Comparison of ENCODE assay signal across 22 mouse cellular contexts in the genomic region with DNA sequence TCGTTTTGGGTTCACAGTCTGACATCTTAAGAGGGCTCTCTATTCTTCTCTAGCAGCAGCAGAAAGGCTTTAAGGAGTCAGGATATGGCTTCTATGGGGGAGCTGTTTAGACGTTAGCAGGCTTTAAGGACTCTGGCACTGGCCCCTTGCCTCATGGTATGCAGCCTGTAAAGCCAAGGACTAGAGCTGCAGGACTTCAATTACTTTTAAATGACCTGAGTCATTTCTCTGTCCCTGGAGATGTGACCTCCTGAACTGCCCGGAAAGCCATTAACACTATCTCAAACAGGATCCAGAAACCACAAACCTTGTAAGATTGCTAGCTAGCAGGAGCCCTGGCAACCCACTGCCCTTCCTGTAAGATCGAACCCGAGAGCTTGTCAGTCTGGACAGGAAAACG.
A peak's percentile ranks its signal among the peaks of the same experiment; 100 is the strongest.
DNase-seq lines count a peak whose midpoint lies in the region; ATAC-seq and TF ChIP-seq lines count a peak whose summit lies in the region.
"Had no signal": no experiment of that assay in that cellular context is flagged by ENCODE, and none has a peak within 500 bp of the region (broad histone marks: within the 10 kb centered on the region; RNA-seq: fewer than 3 reads in every experiment).

No protein-coding gene starts in this region.

- TF ChIP-seq CTCF in hindbrain, postnatal 0 days (IDR thresholded peaks at IDR 0.05; ENCODE audit: low read depth) = no peak

- no peak for ATAC-seq in hindbrain, postnatal 0 days
- no peak for ATAC-seq in frontal cortex, adult (ENCODE audit: low TSS enrichment)
- ATAC-seq: inflammation-experienced regulatory T-cells, adult 6 months; liver, embryonic 12.5 days had no signal

- peak; percentile 46 for DNase-seq in hindbrain, embryonic 10.5 days (ENCODE audit: low spot score)
- no peak for DNase-seq in hindbrain, postnatal 0 days (ENCODE audit: low spot score)
- DNase-seq in 3134 (ENCODE audit: extremely low read depth, insufficient read length, low spot score) = peak; percentile 49
- peak; percentile 63 for DNase-seq in embryo, embryonic 11 days
- peak; percentile 53 for DNase-seq in limb, embryonic 10.5 days (ENCODE audit: low spot score)
- DNase-seq in cerebellum, adult 18-20 months = no peak
- DNase-seq in cerebellum, postnatal 36 days = no peak
- DNase-seq: adrenal gland, postnatal 36 days; cerebellum, adult 2 months; gastrocnemius, postnatal 14 days; heart, postnatal 4 days; kidney, adult 9 months; lung, adult 2 months; lung, postnatal 4 days; right cerebral cortex, postnatal 25 days; thymus, adult 2 months had no signal

- no peak overlapping the region for H3K27ac ChIP-seq in hindbrain, embryonic 10.5 days
- H3K27ac ChIP-seq in hindbrain, postnatal 0 days = no peak overlapping the region
- no peak overlapping the region for H3K27ac ChIP-seq in limb, embryonic 10.5 days
- H3K27ac ChIP-seq: heart, embryonic 15.5 days; liver, embryonic 12.5 days; midbrain, embryonic 10.5 days had no signal

- no peak overlapping the region for H3K4me2 ChIP-seq in hindbrain, postnatal 0 days (ENCODE audit: low read depth, low read length)
- H3K4me2 ChIP-seq: heart, embryonic 15.5 days; liver, embryonic 12.5 days had no signal

- H3K4me1 ChIP-seq in hindbrain, embryonic 10.5 days (replicated peaks) = peaks cover 20% of the 10 kb centered on the region
- H3K4me1 ChIP-seq in hindbrain, postnatal 0 days (ENCODE audit: insufficient read depth, low read length) = no peaks in the 10 kb centered on the region
- peaks cover 45% of the 10 kb centered on the region for H3K4me1 ChIP-seq in limb, embryonic 10.5 days
- H3K4me1 ChIP-seq: heart, embryonic 15.5 days; liver, embryonic 12.5 days had no signal

- no peak overlapping the region for H3K9ac ChIP-seq in hindbrain, postnatal 0 days (replicated peaks; ENCODE audit: low read length)
- H3K9ac ChIP-seq: heart, embryonic 15.5 days; liver, embryonic 12.5 days had no signal

- no peaks in the 10 kb centered on the region for H3K9me3 ChIP-seq in hindbrain, embryonic 10.5 days
- H3K9me3 ChIP-seq in hindbrain, postnatal 0 days (ENCODE audit: low read length) = no peaks in the 10 kb centered on the region
- no peaks in the 10 kb centered on the region for H3K9me3 ChIP-seq in limb, embryonic 10.5 days (replicated peaks)
- H3K9me3 ChIP-seq: heart, embryonic 15.5 days; liver, embryonic 12.5 days; midbrain, embryonic 10.5 days had no signal

- H3K4me3 ChIP-seq in hindbrain, embryonic 10.5 days = no peak overlapping the region
- no peak overlapping the region for H3K4me3 ChIP-seq in hindbrain, postnatal 0 days (ENCODE audit: low read length)
- H3K4me3 ChIP-seq in limb, embryonic 10.5 days = no peak overlapping the region
- H3K4me3 ChIP-seq: heart, embryonic 15.5 days; liver, embryonic 12.5 days; midbrain, embryonic 10.5 days had no signal

- H3K27me3 ChIP-seq in hindbrain, embryonic 10.5 days (ENCODE audit: insufficient read depth, poor library complexity, severe bottlenecking) = no peaks in the 10 kb centered on the region
- no peaks in the 10 kb centered on the region for H3K27me3 ChIP-seq in hindbrain, postnatal 0 days (ENCODE audit: insufficient read depth, low read length)
- peaks cover 7% of the 10 kb centered on the region; the same call in 1 of the 2 replicates for H3K27me3 ChIP-seq in limb, embryonic 10.5 days (ENCODE audit: low read depth, poor library complexity, severe bottlenecking)
- H3K27me3 ChIP-seq: CH12.LX; heart, embryonic 15.5 days; liver, embryonic 12.5 days had no signal

- WGBS in hindbrain, embryonic 10.5 days = 32% methylated on average over 6 of the region's 6 CpGs
- WGBS in hindbrain, postnatal 0 days = 46% methylated on average over 6 of the region's 6 CpGs
- 7% methylated on average over 6 of the region's 6 CpGs for WGBS in limb, embryonic 10.5 days

- no peaks in the 10 kb centered on the region for H3K36me3 ChIP-seq in hindbrain, embryonic 10.5 days
- no peaks in the 10 kb centered on the region for H3K36me3 ChIP-seq in hindbrain, postnatal 0 days (ENCODE audit: insufficient read depth, low read length)
- no peaks in the 10 kb centered on the region for H3K36me3 ChIP-seq in limb, embryonic 10.5 days
- H3K36me3 ChIP-seq: heart, embryonic 15.5 days; liver, embryonic 12.5 days; midbrain, embryonic 10.5 days had no signal

Comparison
In these comparisons a context has a peak if more than half of its experiments do, and no peak if none do; other contexts are left out.
1. DNase-seq: peak in hindbrain, embryonic 10.5 days (single experiment), 3134 (single experiment), embryo, embryonic 11 days (single experiment) and limb, embryonic 10.5 days (single experiment); none in hindbrain, postnatal 0 days (single experiment), cerebellum, adult 18-20 months (0 of 2) and cerebellum, postnatal 36 days (0 of 2).